Mouse (Mus musculus): Measurements from ENCODE around the gene Alox5. TPM values are rescaled to one million over a fixed set of nuclear protein-coding genes. Genes with fewer than 3 reads are reported as not detected.

Alox5 gene
- total RNA-seq, 2 experiments from 2014 or later = 1.5 to 3.8 TPM

- no peak for DNase-seq (ENCODE audit: low spot score in 2 of 2)
- intact Hi-C loops (cut with DNase I) = no loop called here
These were observed 65.9 kb downstream of the Alox5 start for GRCm38 (mm10) chr6:116394916-116395648.

- intact Hi-C loops (cut with DNase I) = no loop called here
- DNase-seq (ENCODE audit: low spot score in 2 of 2) = no peak
These were observed 71.5 kb downstream of the Alox5 start for GRCm38 (mm10) chr6:116389481-116389880.

GRCm38 (mm10) chr6:116388068-116388467 is 72.9 kb downstream of the Alox5 start:
- intact Hi-C loops (cut with DNase I) = no loop called here
- DNase-seq (ENCODE audit: low spot score in 2 of 2) = no peak

GRCm38 (mm10) chr6:116386506-116386905 is 74.5 kb downstream of the Alox5 start:
- intact Hi-C loops (cut with DNase I) = no loop called here
- DNase-seq (ENCODE audit: low spot score in 2 of 2) = no peak

- intact Hi-C loops (cut with DNase I) = no loop called here
- no peak for DNase-seq (ENCODE audit: low spot score in 2 of 2)
These were observed 74.9 kb downstream of the Alox5 start for GRCm38 (mm10) chr6:116386045-116386415.

- no peak for DNase-seq (ENCODE audit: low spot score in 2 of 2)
- intact Hi-C loops (cut with DNase I) = no loop called here
These were observed 75.6 kb downstream of the Alox5 start for GRCm38 (mm10) chr6:116385194-116386044.

DNA sequence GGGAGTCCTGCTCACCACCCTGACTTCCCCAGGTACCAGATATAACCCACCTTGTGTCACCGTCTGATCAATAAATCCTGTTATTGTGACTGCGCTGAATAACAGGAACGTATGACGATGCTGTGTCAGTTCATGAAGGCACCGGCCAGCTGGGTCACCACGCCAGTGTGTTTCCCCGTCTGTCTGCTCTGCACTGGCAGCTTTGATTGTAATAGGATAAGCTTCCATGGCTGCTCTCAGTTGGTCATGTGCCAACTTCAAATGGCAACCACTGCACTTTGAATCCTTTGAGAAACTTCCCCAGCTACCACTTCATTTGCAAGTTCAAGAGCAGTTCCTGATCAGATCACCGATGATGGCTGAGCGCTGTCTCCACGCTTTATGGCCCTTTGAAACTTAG is 77.4 kb downstream of the Alox5 start:
- DNase-seq (ENCODE audit: low spot score in 2 of 2) = no peak
- intact Hi-C loops (cut with DNase I) = no loop called here

GRCm38 (mm10) chr6:116381605-116382004 is 79.4 kb downstream of the Alox5 start:
- no peak for DNase-seq (ENCODE audit: low spot score in 2 of 2)
- intact Hi-C loops (cut with DNase I) = no loop called here

- DNase-seq (ENCODE audit: low spot score in 2 of 2) = no peak
- intact Hi-C loops (cut with DNase I) = no loop called here
These were observed 80.8 kb downstream of the Alox5 start for GRCm38 (mm10) chr6:116380157-116380556.

DNA sequence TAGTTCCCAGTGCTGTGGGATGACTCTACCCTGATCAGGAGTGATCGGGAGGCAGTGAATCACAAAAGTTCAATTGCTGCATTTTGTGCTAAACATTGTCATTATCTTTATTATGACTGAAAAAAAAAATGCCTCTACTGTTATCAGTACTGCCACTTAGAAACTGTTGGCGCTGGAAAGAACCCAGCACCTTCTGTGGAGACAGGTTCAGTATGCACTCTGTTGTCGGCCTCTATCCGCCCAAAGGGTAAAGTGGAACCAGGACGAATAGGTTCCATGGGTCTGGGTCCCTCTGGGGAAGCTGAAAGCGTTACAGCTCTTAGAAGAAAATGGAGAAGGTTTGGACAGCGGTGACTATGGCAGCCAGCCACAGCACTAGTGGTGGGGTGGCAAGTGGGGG is 82.1 kb downstream of the Alox5 start:
- DNase-seq (ENCODE audit: low spot score in 2 of 2) = no peak
- intact Hi-C loops (cut with DNase I) = no loop called here

- intact Hi-C loops (cut with DNase I) = no loop called here
- DNase-seq (ENCODE audit: low spot score in 2 of 2) = no peak
These were observed 86.4 kb downstream of the Alox5 start for GRCm38 (mm10) chr6:116374618-116375017.

- intact Hi-C loops (cut with DNase I) = no loop called here
- DNase-seq (ENCODE audit: low spot score in 2 of 2) = no peak
These were observed 86.8 kb downstream of the Alox5 start for GRCm38 (mm10) chr6:116374136-116374535.

- DNase-seq (ENCODE audit: low spot score in 2 of 2) = no peak
- intact Hi-C loops (cut with DNase I) = no loop called here
These were observed 89.5 kb downstream of the Alox5 start for GRCm38 (mm10) chr6:116371500-116371899.

- no peak for DNase-seq (ENCODE audit: low spot score in 2 of 2)
- intact Hi-C loops (cut with DNase I) = no loop called here
These were observed 90.6 kb downstream of the Alox5 start for GRCm38 (mm10) chr6:116370216-116370976.

DNA sequence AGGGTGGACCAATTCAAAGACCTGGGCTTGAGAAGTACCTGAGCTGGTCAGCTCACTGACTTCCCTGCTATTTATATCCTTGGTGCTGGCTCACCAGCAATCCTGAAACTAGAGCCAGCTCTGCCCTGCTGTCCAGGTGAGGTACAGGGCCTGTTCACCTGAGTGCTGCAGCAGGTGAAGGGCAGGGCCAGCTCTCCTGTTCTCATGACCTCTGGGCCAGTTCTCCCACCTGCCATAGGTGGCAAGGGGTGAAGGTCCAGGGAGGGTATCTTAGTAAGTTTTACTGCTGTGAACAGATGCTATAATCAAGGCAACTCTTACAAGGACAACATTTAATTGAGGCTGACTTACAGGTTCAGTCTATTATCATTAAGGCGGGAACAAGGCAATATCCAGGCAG is 91.2 kb downstream of the Alox5 start:
- intact Hi-C loops (cut with DNase I) = no loop called here
- no peak for DNase-seq (ENCODE audit: low spot score in 2 of 2)

DNA sequence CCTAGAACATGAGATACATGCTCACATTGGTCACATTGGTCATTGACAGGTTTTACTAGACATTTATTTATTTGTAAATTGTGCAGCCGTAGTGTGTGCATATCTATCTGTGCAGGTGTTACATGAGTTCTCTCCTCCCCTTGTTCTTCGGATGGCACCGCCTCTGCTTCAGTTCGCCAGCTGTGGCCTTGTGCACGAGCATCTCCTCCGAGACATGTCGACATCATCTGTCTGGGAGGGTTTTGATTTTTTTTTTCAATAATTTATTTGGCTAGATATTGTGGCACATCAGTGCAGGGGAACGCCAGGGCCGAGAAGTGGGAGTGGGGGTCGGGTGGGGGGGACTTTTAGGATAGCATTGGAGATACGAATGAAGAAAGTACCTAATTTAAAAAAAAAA is 93.0 kb downstream of the Alox5 start:
- intact Hi-C loops (cut with DNase I) = no loop called here
- DNase-seq (ENCODE audit: low spot score in 2 of 2) = no peak

- intact Hi-C loops (cut with DNase I) = no loop called here
- no peak for DNase-seq (ENCODE audit: low spot score in 2 of 2)
These were observed 99.0 kb downstream of the Alox5 start for GRCm38 (mm10) chr6:116361993-116362392.

DNA sequence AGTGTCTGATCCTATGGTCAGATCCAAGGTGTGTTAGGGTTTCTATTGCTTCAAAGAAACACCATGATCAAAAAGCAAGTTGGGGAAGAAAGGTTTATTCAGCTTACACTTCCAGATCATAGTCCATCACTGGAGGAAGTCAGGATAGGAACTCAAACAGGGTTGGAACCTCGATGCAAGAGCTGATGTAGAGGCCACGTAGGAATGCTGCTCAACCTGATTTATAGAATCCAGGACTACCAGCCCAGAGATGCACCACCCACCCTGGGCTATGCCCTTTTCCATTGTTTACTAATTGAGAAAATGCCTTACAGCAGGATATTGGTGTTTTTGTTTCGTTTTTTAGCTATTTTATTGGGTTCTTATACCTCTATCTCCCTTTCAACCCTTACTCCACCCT is 99.5 kb downstream of the Alox5 start:
- intact Hi-C loops (cut with DNase I) = no loop called here
- DNase-seq (ENCODE audit: low spot score in 2 of 2) = no peak

Data from left cerebral cortex, postnatal 36 days (tissue).